Mouse (Mus musculus): ENCODE data around the gene Mrpl51. TPM values are rescaled to one million over a fixed set of nuclear protein-coding genes. Genes with fewer than 3 reads are reported as not detected.

Gene Mrpl51
- polyA plus RNA-seq (2017; shearing (Covaris generic)), result 100 to 1,000 TPM; 101 to 117 TPM

GRCm38 (mm10) chr6:125191332-125192015, at the start of gene Mrpl51, which contains the start of gene Ncapd2:
Gene Mrpl51, plus strand, starts transcription at chr6:125191801.
Gene Ncapd2, minus strand, starts transcription at chr6:125191701.

GRCm38 (mm10) chr6:125145001-125145400, 46.6 kb upstream of the Mrpl51 start, which contains the start of gene Iffo1:
Gene Iffo1, plus strand, starts transcription at chr6:125145241.

GRCm38 (mm10) chr6:125166051-125166751, 25.4 kb upstream of the Mrpl51 start, which contains the start of gene Gapdh:
Gene Gapdh, minus strand, starts transcription at chr6:125166467.

GRCm38 (mm10) chr6:125215148-125215954, 23.8 kb downstream of the Mrpl51 start, which contains the start of gene Vamp1:
Gene Vamp1, plus strand, starts transcription at chr6:125215551.

GRCm38 (mm10) chr6:125231117-125232044, 39.8 kb downstream of the Mrpl51 start, which contains the start of gene Tapbpl:
Gene Tapbpl, minus strand, starts transcription at chr6:125231860.

GRCm38 (mm10) chr6:125236782-125237181, 45.2 kb downstream of the Mrpl51 start, which contains the start of gene Cd27:
Gene Cd27, minus strand, starts transcription at chr6:125237010.

Other genes with a start within 250 kb of the Mrpl51 start
- gene Cops7a, start 226.3 kb upstream of the Mrpl51 start, polyA plus RNA-seq (2017; shearing (Covaris generic)), result 10 to 100 TPM; 63.1 to 67.0 TPM
- under 1 TPM; 0.27 to 0.44 TPM for gene Pianp, start 195.1 kb upstream of the Mrpl51 start, polyA plus RNA-seq (2017; shearing (Covaris generic))
- 10 to 100 TPM; 61.9 to 62.5 TPM for gene Zfp384, start 182.7 kb upstream of the Mrpl51 start, polyA plus RNA-seq (2017; shearing (Covaris generic))
- 100 to 1,000 TPM in 1 of 2 experiments, 10 to 100 TPM in 1; 69.9 to 101 TPM for gene Ing4, start 152.0 kb upstream of the Mrpl51 start, polyA plus RNA-seq (2017; shearing (Covaris generic))
- gene Acrbp, start 142.1 kb upstream of the Mrpl51 start, polyA plus RNA-seq (2017; shearing (Covaris generic)), result 10 to 100 TPM; 11.4 to 13.3 TPM
- gene Lpar5, start 123.9 kb upstream of the Mrpl51 start, polyA plus RNA-seq (2017; shearing (Covaris generic)), result 10 to 100 TPM; 17.3 to 20.6 TPM
- gene Chd4, start 95.8 kb upstream of the Mrpl51 start, polyA plus RNA-seq (2017; shearing (Covaris generic)), result 10 to 100 TPM; 59.3 to 68.3 TPM
- gene Nop2, start 59.9 kb upstream of the Mrpl51 start, polyA plus RNA-seq (2017; shearing (Covaris generic)), result 10 to 100 TPM; 26.8 to 42.5 TPM
- 10 to 100 TPM; 20.1 to 25.5 TPM for gene Iffo1, start 46.6 kb upstream of the Mrpl51 start, polyA plus RNA-seq (2017; shearing (Covaris generic))
- 100 to 1,000 TPM; 334 to 346 TPM for gene Gapdh, start 25.3 kb upstream of the Mrpl51 start, polyA plus RNA-seq (2017; shearing (Covaris generic))
- 10 to 100 TPM; 31.2 to 32.5 TPM for gene Ncapd2, start 100 bp upstream of the Mrpl51 start, polyA plus RNA-seq (2017; shearing (Covaris generic))
- 10 to 100 TPM; 38.0 to 43.4 TPM for gene Vamp1, start 23.8 kb downstream of the Mrpl51 start, polyA plus RNA-seq (2017; shearing (Covaris generic))
- 100 to 1,000 TPM in 1 of 2 experiments, 10 to 100 TPM in 1; 87.5 to 133 TPM for gene Tapbpl, start 40.1 kb downstream of the Mrpl51 start, polyA plus RNA-seq (2017; shearing (Covaris generic))
- 100 to 1,000 TPM; 384 to 542 TPM for gene Cd27, start 45.2 kb downstream of the Mrpl51 start, polyA plus RNA-seq (2017; shearing (Covaris generic))
- 1 to 10 TPM in 1 of 2 experiments, under 1 TPM in 1; 0.71 to 1.2 TPM for gene Tuba3a, start 94.2 kb downstream of the Mrpl51 start, polyA plus RNA-seq (2017; shearing (Covaris generic))
- 1 to 10 TPM in 1 of 2 experiments, under 1 TPM in 1; 0.50 to 2.3 TPM for gene Ltbr, start 122.1 kb downstream of the Mrpl51 start, polyA plus RNA-seq (2017; shearing (Covaris generic))
- under 1 TPM; 0.08 to 0.23 TPM for gene Scnn1a, start 128.9 kb downstream of the Mrpl51 start, polyA plus RNA-seq (2017; shearing (Covaris generic))
- gene Tnfrsf1a, start 157.6 kb downstream of the Mrpl51 start, polyA plus RNA-seq (2017; shearing (Covaris generic)), result 10 to 100 TPM; 24.1 to 29.1 TPM
- under 1 TPM in 1 of 2 experiments, not detected in 1; 0.11 TPM for gene Plekhg6, start 189.0 kb downstream of the Mrpl51 start, polyA plus RNA-seq (2017; shearing (Covaris generic))

Data from activated CD4-positive, CD25-positive, alpha-beta regulatory T cell (primary cell).